Mouse (Mus musculus) neural tube, embryonic 12.5 days (tissue): ENCODE data around the gene Naf1. TPM values are rescaled to one million over a fixed set of nuclear protein-coding genes. Genes with fewer than 3 reads are reported as not detected.

ENCODE experiments used
- ATAC-seq: fragments of 200-750 bp; cut with Nextera tagmentation; 2 replicates; pipeline ENCODE4 v1.8.0; 2017; ENCODE audit warnings: low read depth, mild to moderate bottlenecking, moderate TSS enrichment, moderate library complexity; ENCODE audit not compliant: low FRiP score
- H3K27ac ChIP-seq: fragments of 300-500 bp; sonication (generic); 2 replicates; pipeline ENCODE4 v1.5.1; 2016
- H3K27me3 ChIP-seq: fragments of 300-500 bp; sonication (generic); replicated peaks from 2 replicates; pipeline ENCODE4 v1.6.1; 2016; ENCODE audit warnings: mild to moderate bottlenecking
- H3K36me3 ChIP-seq: fragments of 300-500 bp; sonication (generic); 2 replicates; pipeline ENCODE4 v1.6.1; 2016; ENCODE audit warnings: mild to moderate bottlenecking
- H3K4me1 ChIP-seq: fragments of 300-500 bp; sonication (generic); 2 replicates; pipeline ENCODE4 v1.6.1; 2016
- H3K4me2 ChIP-seq: fragments of 300-500 bp; sonication (generic); replicated peaks from 2 replicates; pipeline ENCODE4 v1.6.1; 2016; ENCODE audit warnings: mild to moderate bottlenecking
- H3K4me3 ChIP-seq: fragments of 300-500 bp; sonication (generic); 2 replicates; pipeline ENCODE4 v1.5.1; 2016
- H3K9ac ChIP-seq: fragments of 300-500 bp; sonication (generic); 2 replicates; pipeline ENCODE4 v1.6.1; 2016; ENCODE audit warnings: mild to moderate bottlenecking
- H3K9me3 ChIP-seq: fragments of 300-500 bp; sonication (generic); 2 replicates; pipeline ENCODE4 v1.6.1; 2016; ENCODE audit warnings: mild to moderate bottlenecking
- WGBS: fragments of 180-500 bp; shearing (Covaris S2); methylation state at CpG from one replicate; pipeline ENCODE4 v1.1.7; 2016; 5-methylcytosine and 5-hydroxymethylcytosine counted together
- polyA plus RNA-seq: library from polyadenylated mRNA; unstranded; fragments of >200 nt; fragmentation: Nextera tagmentation; extraction: Ambion mirVana; gene quantifications from 2 replicates; pipeline ENCODE4 v1.2.1, GENCODE M21; 2016

Naf1 gene
- polyA plus RNA-seq, 1 experiment from 2014 or later: 3.1 TPM

GRCm38 (mm10) chr8:66910684-66911083 lies 50.7 kb downstream of the Naf1 start:
- Histone ChIP-seq H3K36me3 (no peaks in the 10 kb centered on the region), H3K4me2 (no peak overlapping the region), H3K4me1 (no peaks in the 10 kb centered on the region), H3K27me3 (no peaks in the 10 kb centered on the region), H3K4me3 (no peak overlapping the region), H3K9ac (no peak overlapping the region), H3K9me3 (no peaks in the 10 kb centered on the region), H3K27ac (no peak overlapping the region)
- no peak for ATAC-seq
- 56% methylated on average over 6 of the region's 6 CpGs for WGBS

GRCm38 (mm10) chr8:66913616-66914536 lies 53.9 kb downstream of the Naf1 start:
- H3K4me2 ChIP-seq: no peak overlapping the region
- no peak for ATAC-seq
- WGBS: 71% methylated on average over 14 of the region's 14 CpGs

GRCm38 (mm10) chr8:66916056-66916455 lies 56.0 kb downstream of the Naf1 start:
- Histone ChIP-seq H3K4me2 (no peak overlapping the region), H3K9ac (no peak overlapping the region), H3K36me3 (no peaks in the 10 kb centered on the region), H3K4me3 (no peak overlapping the region), H3K27ac (no peak overlapping the region), H3K27me3 (no peaks in the 10 kb centered on the region), H3K9me3 (no peaks in the 10 kb centered on the region), H3K4me1 (no peaks in the 10 kb centered on the region)
- WGBS: 75% methylated on average over 7 of the region's 7 CpGs
- no peak for ATAC-seq

More at GRCm38 (mm10) chr8:66913616-66914536, 53.9 kb downstream of the Naf1 start:
- no peak overlapping the region for H3K4me3 ChIP-seq
- H3K4me1 ChIP-seq: no peaks in the 10 kb centered on the region
- no peaks in the 10 kb centered on the region for H3K36me3 ChIP-seq
- H3K9me3 ChIP-seq: no peaks in the 10 kb centered on the region
- no peaks in the 10 kb centered on the region for H3K27me3 ChIP-seq
- H3K9ac ChIP-seq: no peak overlapping the region
- no peak overlapping the region for H3K27ac ChIP-seq

GRCm38 (mm10) chr8:66917695-66918467 lies 57.9 kb downstream of the Naf1 start:
- Histone ChIP-seq H3K36me3 (no peaks in the 10 kb centered on the region), H3K9me3 (no peaks in the 10 kb centered on the region), H3K27me3 (no peaks in the 10 kb centered on the region), H3K4me2 (no peak overlapping the region), H3K4me3 (no peak overlapping the region), H3K27ac (no peak overlapping the region), H3K9ac (no peak overlapping the region), H3K4me1 (no peaks in the 10 kb centered on the region)
- 0 out of 2 replicates have a peak, but pooled peaks have one; percentile 21 for ATAC-seq
- 72% methylated on average over 6 of the region's 6 CpGs for WGBS

- Histone ChIP-seq H3K4me1 (no peaks in the 10 kb centered on the region), H3K27me3 (no peaks in the 10 kb centered on the region), H3K9me3 (no peaks in the 10 kb centered on the region), H3K4me3 (no peak overlapping the region), H3K27ac (no peak overlapping the region), H3K9ac (no peak overlapping the region), H3K36me3 (no peaks in the 10 kb centered on the region), H3K4me2 (no peak overlapping the region)
- WGBS: 70% methylated on average over 4 of the region's 4 CpGs
- no peak for ATAC-seq
Observed at GRCm38 (mm10) chr8:66918471-66918870, 58.5 kb downstream of the Naf1 start.

GRCm38 (mm10) chr8:66933746-66934145 lies 73.7 kb downstream of the Naf1 start:
- Histone ChIP-seq H3K4me3 (no peak overlapping the region), H3K9me3 (no peaks in the 10 kb centered on the region), H3K4me1 (no peaks in the 10 kb centered on the region), H3K36me3 (no peaks in the 10 kb centered on the region), H3K4me2 (no peak overlapping the region), H3K9ac (no peak overlapping the region), H3K27me3 (no peaks in the 10 kb centered on the region), H3K27ac (no peak overlapping the region)
- no peak for ATAC-seq
- 93% methylated on average over 4 of the region's 4 CpGs for whole genome bisulfite sequencing

- Histone ChIP-seq H3K9ac (no peak overlapping the region), H3K9me3 (no peaks in the 10 kb centered on the region), H3K27me3 (no peaks in the 10 kb centered on the region), H3K36me3 (no peaks in the 10 kb centered on the region), H3K27ac (no peak overlapping the region), H3K4me1 (no peaks in the 10 kb centered on the region), H3K4me2 (no peak overlapping the region), H3K4me3 (no peak overlapping the region)
- WGBS: 77% methylated on average over 3 of the region's 3 CpGs
- ATAC-seq: no peak
Observed at GRCm38 (mm10) chr8:66936236-66936635, 76.2 kb downstream of the Naf1 start.

Other genes starting within 250 kb of the Naf1 start
- gene Npy5r, start 172.1 kb upstream of the Naf1 start, polyA plus RNA-seq: 0.52 and 0.57 TPM in 2 replicates
- gene Npy1r, start 163.0 kb upstream of the Naf1 start, polyA plus RNA-seq: 3.4 and 4.8 TPM in 2 replicates